Mouse (Mus musculus) kidney, adult 9 months (tissue): ENCODE measurements around the gene Dach1.

Experiments
- DNase-seq: peaks from one replicate; pipeline ENCODE4 v3.0.0; 2022

Gene Dach1

DNA sequence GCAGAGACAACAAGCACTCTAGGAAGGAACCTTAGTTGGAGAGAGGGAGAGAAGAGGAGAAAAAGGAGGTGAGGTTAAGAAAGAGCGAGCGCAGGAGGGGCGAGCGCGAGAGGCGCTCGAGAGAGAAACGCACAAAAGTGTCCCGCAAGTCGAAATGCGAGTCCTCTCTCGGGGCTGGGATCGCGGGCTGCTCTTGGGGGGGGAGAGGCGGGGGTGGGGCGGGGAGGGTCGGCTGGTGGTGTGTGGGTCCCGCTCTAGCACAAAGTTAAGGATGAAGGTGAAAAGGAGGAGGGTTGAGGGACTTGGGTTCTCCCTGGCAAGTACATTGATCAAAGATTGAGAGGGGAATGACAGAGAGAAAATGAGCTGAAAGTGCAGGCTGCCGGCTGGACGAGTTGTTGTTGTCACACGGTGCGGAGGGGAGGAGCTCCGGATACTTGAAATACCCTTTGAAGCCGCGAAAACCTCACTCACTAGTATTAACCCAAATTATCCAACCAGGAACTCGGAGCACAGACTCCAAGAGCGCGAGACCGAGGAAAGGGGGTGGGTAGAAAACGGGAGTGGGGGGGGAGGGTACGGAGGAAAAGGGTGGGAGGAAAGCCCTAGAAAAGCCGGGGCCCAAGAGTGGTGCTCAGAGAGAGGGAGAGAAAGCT is at the start of gene Dach1:
Gene Dach1 (minus strand): TSS at position 345 of the 656 bp plus-strand sequence.
- DNase-seq, result peak; percentile 92

DNA sequence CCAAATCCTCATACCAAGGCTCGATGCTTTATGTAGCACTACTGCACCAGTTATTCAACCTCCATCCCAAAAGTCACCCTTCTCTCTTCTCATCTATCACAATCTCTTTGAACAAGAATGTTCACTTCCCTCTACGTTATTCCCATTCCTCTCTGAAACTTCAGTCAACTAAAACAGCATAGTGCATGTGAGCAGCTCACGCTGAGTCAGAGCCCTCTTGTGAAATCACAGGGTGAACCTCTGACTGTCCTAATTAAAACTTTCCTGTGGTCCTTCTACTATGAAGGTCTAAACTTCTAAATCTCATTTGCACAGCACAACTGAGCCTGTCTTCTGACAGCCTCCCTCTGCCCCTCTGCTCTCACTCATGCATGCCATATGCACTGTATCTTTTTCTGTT is 30.5 kb upstream of the Dach1 start:
- no peak for DNase-seq

DNA sequence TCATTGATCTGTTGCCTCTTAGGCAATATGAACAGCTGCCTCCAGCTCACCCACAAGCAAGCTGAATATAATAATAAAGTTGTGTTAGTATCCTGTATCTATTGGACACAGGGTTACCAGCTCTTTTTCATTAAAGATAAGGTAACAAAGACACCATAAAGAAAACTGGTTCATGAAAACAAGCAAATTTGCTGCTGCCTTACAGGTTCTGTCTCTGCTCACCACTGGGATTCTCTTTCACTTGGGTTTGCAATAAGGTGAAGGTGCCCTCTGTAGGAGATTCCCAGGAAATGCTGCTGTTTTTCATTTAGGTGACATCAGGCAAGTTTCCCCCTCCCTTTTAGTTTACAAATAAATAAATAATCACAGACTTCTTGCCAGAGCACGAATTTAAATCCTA is 12.0 kb upstream of the Dach1 start:
- DNase-seq, result peak; percentile 57

DNA sequence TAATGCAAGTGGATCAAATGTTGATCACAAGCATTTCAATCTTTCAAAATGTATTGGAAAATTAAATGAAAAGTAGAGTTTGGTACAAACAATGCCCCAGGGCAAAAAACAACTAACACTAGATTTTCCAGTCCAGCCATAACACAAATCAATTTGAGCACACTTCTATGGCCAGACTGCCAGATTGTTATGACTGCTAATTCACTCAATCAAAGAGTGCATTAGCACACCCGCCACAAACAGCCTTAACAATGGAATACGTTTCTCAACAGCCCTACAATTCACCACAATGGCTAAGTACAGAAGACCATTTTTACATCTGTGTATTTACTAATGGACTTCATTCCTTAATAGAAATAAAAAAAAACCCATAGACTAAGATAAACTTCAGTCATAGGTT is 4.3 kb upstream of the Dach1 start:
- no peak for DNase-seq

DNA sequence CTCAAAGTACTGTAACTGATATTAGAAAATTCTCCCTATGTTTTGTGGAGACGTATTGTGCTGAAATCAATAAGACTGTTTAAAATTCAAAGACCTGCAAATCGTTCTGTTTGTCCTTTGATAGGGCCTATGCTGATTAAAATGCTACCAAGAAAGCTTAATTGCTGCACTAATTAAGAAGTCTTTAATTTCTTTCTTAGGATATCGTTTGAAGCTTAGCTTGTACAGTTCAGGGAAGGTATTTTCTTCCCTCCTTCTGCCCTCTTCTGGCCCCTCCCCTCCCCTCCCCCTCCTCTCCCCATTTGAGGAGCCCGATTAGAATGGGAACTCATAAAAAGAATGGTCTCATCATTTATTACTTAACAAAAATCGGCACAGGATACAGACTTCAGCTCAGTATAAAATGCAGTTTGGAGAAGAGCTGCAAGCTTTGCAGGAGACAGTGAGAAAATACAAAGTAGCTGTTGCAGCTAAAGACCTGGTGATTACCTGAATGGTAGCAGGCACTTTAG is 2.9 kb upstream of the Dach1 start:
- DNase-seq, result no peak

- no peak for DNase-seq
These were observed 2.3 kb upstream of the Dach1 start for GRCm38 (mm10) chr14:98171861-98172260.

- peak; percentile 41 for DNase-seq
These were observed 610 bp downstream of the Dach1 start for GRCm38 (mm10) chr14:98168908-98169401.

GRCm38 (mm10) chr14:98168039-98168907 is 1.3 kb downstream of the Dach1 start:
- DNase-seq, result peak; percentile 58

GRCm38 (mm10) chr14:98167186-98168038 is 2.2 kb downstream of the Dach1 start:
- peak; percentile 81 for DNase-seq

GRCm38 (mm10) chr14:98166318-98166976 is 3.1 kb downstream of the Dach1 start:
- no peak for DNase-seq

- no peak for DNase-seq
These were observed 12.8 kb downstream of the Dach1 start for GRCm38 (mm10) chr14:98156753-98157152.

DNA sequence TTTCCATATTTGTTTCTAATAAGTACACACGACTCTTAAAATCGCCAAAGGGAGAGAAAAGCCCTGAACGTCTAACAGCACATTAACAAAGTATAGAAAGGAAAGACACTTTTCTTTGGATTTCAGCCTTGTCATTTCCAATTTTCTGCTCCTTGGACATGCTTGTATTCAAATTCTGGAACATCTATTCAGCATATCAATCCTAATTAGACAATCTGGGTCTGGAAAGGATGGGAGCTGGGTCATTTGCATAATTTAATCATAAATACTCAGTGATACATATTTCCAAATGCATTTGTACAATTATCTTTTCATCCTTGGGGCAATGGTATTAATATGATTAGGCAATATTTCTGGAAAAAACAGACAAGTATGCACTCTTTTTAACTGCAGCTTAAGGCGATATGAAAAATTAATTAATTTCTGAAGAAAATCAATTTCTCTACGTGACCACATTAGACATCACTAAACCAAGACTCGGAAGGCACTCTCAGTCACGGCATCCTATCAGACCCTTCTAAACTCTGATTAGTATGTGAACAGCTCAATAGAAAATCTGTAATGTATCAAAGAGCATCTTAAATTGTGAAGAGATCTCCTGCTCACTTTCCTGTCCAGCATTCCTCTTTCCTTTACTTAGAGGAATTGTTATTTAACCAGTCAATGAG is 13.7 kb downstream of the Dach1 start:
- no peak for DNase-seq

DNA sequence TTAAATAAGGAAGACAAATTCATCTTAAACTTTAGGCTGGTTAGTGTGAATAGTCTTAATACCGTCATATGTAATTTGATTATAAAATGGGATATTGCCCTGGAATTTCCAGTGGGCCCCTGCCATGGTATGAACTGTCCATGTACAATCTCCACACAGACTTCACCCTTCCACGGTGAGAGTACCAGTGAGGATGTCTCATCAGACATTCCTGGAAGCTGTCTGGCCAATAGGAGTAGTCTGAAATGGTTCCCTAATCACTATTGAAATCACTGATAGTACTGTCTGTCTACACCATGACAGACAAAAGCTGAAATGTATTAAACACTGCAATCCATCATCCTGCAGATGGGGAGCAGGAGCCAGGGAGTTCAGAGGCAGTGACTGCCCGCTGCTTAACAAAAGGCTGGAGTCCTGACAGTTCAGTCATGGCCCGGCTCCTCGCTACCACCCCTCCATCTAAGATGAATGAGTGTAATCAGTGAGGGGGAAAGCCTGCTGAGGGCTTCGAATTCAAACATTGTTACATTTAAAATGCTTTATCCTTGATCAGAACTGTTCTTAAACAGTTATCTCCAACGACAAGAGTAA is 14.6 kb downstream of the Dach1 start:
- DNase-seq, result no peak

DNA sequence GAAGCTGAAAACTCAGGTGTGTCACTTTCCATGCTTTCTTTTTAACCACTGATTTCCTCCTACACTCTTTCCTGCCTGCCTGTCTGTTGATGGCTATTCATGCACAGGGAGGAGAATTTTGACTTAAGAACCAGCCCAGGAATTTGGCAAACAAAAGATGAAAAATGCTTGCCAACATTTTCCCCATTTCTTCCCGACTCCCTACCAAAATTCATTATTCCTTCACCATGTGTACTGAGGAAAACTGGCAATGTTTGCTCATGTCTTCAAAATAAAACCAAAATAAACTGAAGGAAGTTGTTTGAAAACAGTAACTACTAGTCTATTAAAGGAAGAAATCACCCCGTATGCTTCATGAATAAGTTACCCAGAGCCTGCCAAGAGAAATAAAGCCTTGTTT is 27.8 kb downstream of the Dach1 start:
- DNase-seq, result no peak

DNA sequence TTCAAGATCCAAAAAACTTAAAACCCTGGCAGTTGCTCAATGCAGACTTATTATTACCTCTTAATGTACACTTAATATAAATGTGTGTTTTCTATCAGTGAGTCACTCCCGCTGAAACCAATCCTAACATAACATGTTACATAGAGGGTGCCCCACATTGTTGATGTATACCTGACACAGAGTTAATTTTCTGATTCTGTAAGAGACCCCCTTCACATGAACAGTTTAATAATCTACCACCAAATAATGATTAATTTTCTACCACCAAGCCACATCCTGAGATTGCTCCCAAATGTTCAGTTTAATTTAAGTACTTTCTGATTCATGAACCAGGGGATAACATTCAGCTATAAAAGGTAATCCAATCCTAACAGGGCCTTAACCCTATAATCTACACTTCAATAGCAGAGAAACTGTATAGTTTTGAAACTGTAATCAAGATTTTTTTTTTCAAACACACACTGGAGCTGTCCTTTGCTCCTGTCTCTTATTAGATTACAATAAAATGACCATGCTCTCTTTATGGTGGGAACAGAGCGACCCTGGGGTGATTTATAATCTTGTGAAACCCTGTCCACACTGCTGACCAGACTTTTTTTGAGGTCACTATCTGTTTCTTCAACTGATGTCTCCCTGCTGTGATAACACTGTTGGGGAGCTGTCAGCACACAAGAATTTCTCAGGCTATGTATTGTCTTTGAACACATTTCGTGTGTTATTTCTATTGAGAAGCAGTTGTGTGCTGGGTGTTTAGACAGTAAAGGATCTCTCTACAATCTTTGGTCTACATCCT is 30.5 kb downstream of the Dach1 start:
- no peak for DNase-seq

DNA sequence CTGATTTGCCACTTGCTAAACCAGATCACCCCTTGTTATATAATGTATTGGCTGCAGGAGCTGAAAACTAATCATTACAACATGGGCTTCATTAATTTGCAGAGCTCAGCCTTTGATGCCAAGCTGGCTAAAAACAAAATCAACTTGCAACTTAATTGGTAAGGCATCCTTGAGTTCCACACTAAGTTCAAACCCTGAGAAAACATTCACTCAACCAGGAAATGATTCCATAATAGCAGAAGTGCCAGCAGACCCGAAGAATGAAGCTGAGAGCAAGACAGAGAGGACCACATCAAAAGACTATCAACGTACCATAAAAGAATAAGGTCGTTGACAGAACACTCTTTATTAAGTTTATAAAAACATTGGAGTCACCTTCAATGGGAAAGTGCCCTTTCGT is 35.0 kb downstream of the Dach1 start:
- no peak for DNase-seq

DNA sequence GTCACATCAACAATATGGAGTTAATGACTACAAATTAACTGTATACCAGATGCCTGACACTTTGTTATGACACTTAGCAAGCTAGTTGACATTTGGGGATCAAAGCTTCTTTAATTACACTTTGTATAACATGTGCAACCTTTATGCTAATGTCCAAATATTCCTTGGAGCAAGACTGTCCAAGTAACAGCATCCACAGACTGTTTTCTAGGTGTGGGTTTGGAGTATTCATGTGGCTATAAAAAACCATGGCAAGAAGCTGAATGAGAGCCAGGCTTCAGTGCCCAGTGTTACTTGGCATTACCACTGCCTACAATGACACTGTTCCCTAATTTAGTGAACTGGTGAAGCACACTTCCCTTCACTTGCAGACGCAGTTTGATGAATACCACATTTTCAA is 46.5 kb downstream of the Dach1 start:
- no peak for DNase-seq

GRCm38 (mm10) chr14:98116627-98117026 is 52.9 kb downstream of the Dach1 start:
- DNase-seq, result no peak

- DNase-seq, result no peak
These were observed 56.5 kb downstream of the Dach1 start for GRCm38 (mm10) chr14:98113106-98113505.

GRCm38 (mm10) chr14:98109929-98110328 is 59.6 kb downstream of the Dach1 start:
- no peak for DNase-seq

GRCm38 (mm10) chr14:98108764-98109163 is 60.8 kb downstream of the Dach1 start:
- DNase-seq, result no peak
